Mouse (Mus musculus): ENCODE measurements around the gene Tnfrsf12a.
A peak's percentile ranks its signal among the peaks of the same experiment; 100 is the strongest.

Gene Tnfrsf12a

DNA sequence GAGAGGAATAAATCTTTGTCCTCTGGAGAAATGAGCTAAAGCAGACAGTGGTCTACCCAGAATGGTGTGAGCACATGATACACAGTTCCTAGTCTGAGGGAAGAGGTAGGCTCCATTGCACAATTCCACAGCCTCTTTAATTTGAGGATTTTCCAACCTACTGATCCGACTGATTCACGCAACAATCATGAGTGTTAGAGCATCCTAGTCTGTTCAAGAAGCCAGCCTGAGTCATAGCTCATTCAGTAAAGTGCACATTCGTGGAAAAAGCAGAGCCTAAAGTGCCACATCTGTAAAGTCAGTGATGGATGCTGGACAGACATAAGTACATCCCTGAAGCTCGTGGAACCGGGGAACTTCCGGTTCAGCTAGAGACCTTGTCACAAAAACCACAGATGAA is 25.9 kb downstream of the Tnfrsf12a start:
- no peak for DNase-seq (ENCODE audit: extremely low spot score, low read depth, low spot score)

- DNase-seq (ENCODE audit: extremely low spot score, low read depth, low spot score), result no peak
These were observed 31.4 kb downstream of the Tnfrsf12a start for GRCm38 (mm10) chr17:23645894-23646293.

- DNase-seq (ENCODE audit: extremely low spot score, low read depth, low spot score), result no peak
These were observed 32.4 kb downstream of the Tnfrsf12a start, which contains the start of gene Mmp25 for GRCm38 (mm10) chr17:23644613-23645495. Mmp25 (minus strand) TSS chr17:23645277.

GRCm38 (mm10) chr17:23631241-23631640 is 46.0 kb downstream of the Tnfrsf12a start:
- DNase-seq (ENCODE audit: extremely low spot score, low read depth, low spot score), result no peak

GRCm38 (mm10) chr17:23630195-23631020 is 46.9 kb downstream of the Tnfrsf12a start:
- DNase-seq (ENCODE audit: extremely low spot score, low read depth, low spot score), result peak; percentile 33

- no peak for DNase-seq (ENCODE audit: extremely low spot score, low read depth, low spot score)
These were observed 49.5 kb downstream of the Tnfrsf12a start for GRCm38 (mm10) chr17:23627813-23628212.

Data from hindlimb bud, embryonic 11.5 days (tissue).